Mouse (Mus musculus) forebrain, embryonic 15.5 days (tissue): ENCODE data around the gene Plcl1. TPM values are rescaled to one million over a fixed set of nuclear protein-coding genes. Genes with fewer than 3 reads are reported as not detected.

Experiments used
- ATAC-seq: fragments of 200-750 bp; cut with Nextera tagmentation; replicated peaks from 2 replicates; pipeline ENCODE4 v1.8.0; 2017; ENCODE audit warnings: mild to moderate bottlenecking, moderate TSS enrichment, moderate library complexity
- H3K27ac ChIP-seq: fragments of 300-500 bp; sonication (generic); replicated peaks from 2 replicates; pipeline ENCODE4 v1.5.1; 2015; ENCODE audit warnings: mild to moderate bottlenecking, inconsistent platforms
- H3K27me3 ChIP-seq: fragments of 300-500 bp; sonication (generic); 2 replicates; pipeline ENCODE4 v1.6.1; 2015; ENCODE audit warnings: inconsistent platforms
- H3K36me3 ChIP-seq: fragments of 300-500 bp; sonication (generic); 2 replicates; pipeline ENCODE4 v1.6.1; 2015; ENCODE audit warnings: mild to moderate bottlenecking, inconsistent platforms
- H3K4me1 ChIP-seq: fragments of 300-500 bp; sonication (generic); 2 replicates; pipeline ENCODE4 v1.6.1; 2015; ENCODE audit warnings: inconsistent platforms
- H3K4me2 ChIP-seq: fragments of 300-500 bp; sonication (generic); replicated peaks from 2 replicates; pipeline ENCODE4 v1.6.1; 2015; ENCODE audit warnings: mild to moderate bottlenecking, inconsistent platforms
- H3K4me3 ChIP-seq: fragments of 300-500 bp; sonication (generic); 2 replicates; pipeline ENCODE4 v1.5.1; 2015; ENCODE audit warnings: mild to moderate bottlenecking, inconsistent platforms
- H3K9ac ChIP-seq: fragments of 300-500 bp; sonication (generic); replicated peaks from 2 replicates; pipeline ENCODE4 v1.6.1; 2015; ENCODE audit warnings: mild to moderate bottlenecking, inconsistent platforms
- H3K9me3 ChIP-seq: fragments of 300-500 bp; sonication (generic); 2 replicates; pipeline ENCODE4 v1.6.1; 2016; ENCODE audit warnings: inconsistent platforms
- WGBS: fragments of 180-500 bp; shearing (Covaris S2); methylation state at CpG from one replicate; pipeline ENCODE4 v1.1.7; 2015; ENCODE audit warnings: mixed read lengths; 5-methylcytosine and 5-hydroxymethylcytosine counted together
- polyA plus RNA-seq: library from polyadenylated mRNA; unstranded; fragments of >200 nt; fragmentation: Nextera tagmentation; extraction: Ambion mirVana; gene quantifications from 2 replicates; pipeline ENCODE4 v1.2.1, GENCODE M21; 2015

Plcl1 gene
- polyA plus RNA-seq, 1 experiment from 2014 or later, result 5.8 TPM

DNA sequence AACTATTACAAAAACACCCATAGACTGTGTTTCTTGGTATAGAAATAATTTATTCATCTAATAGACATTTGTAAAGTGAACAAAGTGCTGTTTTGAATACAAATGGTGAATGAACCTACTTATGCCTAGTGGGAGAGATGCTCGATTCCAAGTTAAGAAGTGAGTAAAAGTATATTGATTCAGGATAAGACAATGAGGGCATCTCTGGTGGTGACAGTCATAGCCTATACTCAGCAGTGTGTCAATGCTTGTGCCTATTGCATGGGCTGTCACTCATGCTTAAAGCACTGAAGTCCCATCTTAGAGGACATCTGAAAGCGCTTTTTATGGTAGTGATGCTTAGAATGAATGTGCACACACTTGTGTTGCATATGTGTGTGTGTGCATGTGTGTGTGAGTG is 226.3 kb downstream of the Plcl1 start:
- H3K4me1 ChIP-seq, result peaks cover 7% of the 10 kb centered on the region; the same call in 1 of the 2 replicates
- H3K9ac ChIP-seq, result no peak overlapping the region
- H3K9me3 ChIP-seq, result no peaks in the 10 kb centered on the region
- H3K27ac ChIP-seq, result no peak overlapping the region
- ATAC-seq, result no peak
- no peaks in the 10 kb centered on the region for H3K36me3 ChIP-seq
- H3K27me3 ChIP-seq, result no peaks in the 10 kb centered on the region
- WGBS, result 54% methylated on average over 2 of the region's 2 CpGs
- H3K4me3 ChIP-seq, result no peak overlapping the region
- no peak overlapping the region for H3K4me2 ChIP-seq

DNA sequence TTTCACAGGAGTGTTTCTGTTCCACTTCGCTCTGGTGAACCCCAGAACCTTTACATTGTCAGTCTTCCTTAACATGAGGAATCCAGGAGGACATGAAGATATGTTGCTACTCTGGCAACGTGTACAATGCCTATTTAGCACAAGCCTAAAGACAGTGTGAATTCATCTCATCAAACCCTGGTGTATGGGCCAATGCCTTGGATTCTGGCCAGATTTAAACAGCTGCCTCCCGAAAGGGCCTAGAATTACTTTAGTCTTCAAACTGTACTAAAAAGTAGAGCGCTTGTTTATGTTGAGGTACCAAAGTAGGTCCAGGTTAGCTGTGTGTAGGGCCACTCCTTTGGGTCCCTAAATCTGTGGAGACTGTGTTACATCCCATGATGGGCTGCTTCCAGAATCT is 227.6 kb downstream of the Plcl1 start:
- ATAC-seq, result no peak
- H3K4me2 ChIP-seq, result no peak overlapping the region
- no peak overlapping the region for H3K9ac ChIP-seq
- 56% methylated on average over 4 of the region's 4 CpGs for WGBS
- H3K27me3 ChIP-seq, result no peaks in the 10 kb centered on the region
- no peaks in the 10 kb centered on the region for H3K9me3 ChIP-seq
- no peaks in the 10 kb centered on the region for H3K36me3 ChIP-seq
- H3K4me3 ChIP-seq, result no peak overlapping the region
- H3K27ac ChIP-seq, result no peak overlapping the region
- peaks cover 7% of the 10 kb centered on the region; the same call in 1 of the 2 replicates for H3K4me1 ChIP-seq

DNA sequence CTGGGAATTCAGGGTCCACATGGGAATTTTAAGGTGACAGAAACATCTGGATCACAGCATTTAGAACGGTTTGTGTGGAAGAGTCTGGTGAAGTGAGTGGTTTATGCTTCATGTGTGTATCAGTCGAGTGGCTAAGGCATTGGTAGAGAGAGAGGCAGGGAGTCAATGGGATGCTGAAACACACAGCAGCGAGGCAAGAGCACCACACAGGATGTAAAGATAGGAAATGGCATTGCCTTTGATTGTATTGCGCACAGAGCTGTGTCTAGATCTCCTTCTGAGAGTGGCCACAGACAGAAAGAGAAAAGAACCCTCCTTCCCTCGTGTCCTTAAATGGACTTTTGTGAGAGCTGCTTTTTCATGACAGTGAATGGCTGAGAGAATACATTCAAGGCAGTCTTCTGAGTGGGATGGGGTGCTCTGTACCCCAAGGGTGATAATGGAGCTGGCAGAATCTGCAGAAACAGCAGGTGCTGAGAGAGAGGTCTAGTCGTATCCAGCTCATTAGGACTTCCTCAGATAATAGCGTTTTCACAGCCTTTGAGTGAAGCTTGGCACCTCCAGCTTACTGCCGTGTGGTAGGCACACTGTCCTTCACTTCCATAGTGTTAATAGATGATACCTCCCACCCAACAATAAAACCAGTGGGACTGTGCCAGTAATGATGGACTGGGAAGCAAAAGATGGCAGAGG is 253.9 kb downstream of the Plcl1 start:
- WGBS, result 35% methylated on average over 8 of the region's 8 CpGs

DNA sequence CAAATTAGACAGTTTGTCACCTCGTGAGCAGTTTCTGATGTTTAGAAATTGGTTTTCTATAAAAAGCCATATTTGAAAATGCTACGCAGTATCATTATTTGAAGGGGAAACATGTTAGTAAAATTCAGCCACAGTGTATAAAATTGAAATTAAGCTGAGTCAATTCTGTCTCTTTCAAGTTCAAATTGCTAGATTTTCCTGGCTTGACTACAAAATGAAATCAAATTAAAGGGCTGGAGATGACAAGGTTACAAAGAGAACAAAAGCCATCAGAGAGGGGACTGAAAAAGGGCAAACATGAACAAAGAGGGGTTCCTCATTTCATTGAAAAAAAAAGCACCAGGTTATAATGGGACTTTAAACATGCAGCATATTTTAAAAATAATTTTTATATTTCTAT is 255.7 kb downstream of the Plcl1 start:
- Histone ChIP-seq H3K36me3 (no peaks in the 10 kb centered on the region), H3K27me3 (no peaks in the 10 kb centered on the region), H3K4me2 (no peak overlapping the region), H3K9me3 (no peaks in the 10 kb centered on the region), H3K27ac (peak overlapping the region; percentile 64; the same call in 1 of the 2 replicates), H3K4me1 (peaks cover 37% of the 10 kb centered on the region), H3K4me3 (no peak overlapping the region), H3K9ac (no peak overlapping the region)
- no peak for ATAC-seq
- WGBS, result 36% methylated on average over 2 of the region's 2 CpGs

More for the DNA sequence above, 253.9 kb downstream of the Plcl1 start:
- ATAC-seq, result peak; percentile 90
- Histone ChIP-seq H3K36me3 (no peaks in the 10 kb centered on the region), H3K27ac (peak overlapping the region; percentile 64), H3K4me3 (no peak overlapping the region), H3K9ac (no peak overlapping the region), H3K27me3 (no peaks in the 10 kb centered on the region), H3K4me1 (peaks cover 21% of the 10 kb centered on the region), H3K9me3 (no peaks in the 10 kb centered on the region), H3K4me2 (no peak overlapping the region)

DNA sequence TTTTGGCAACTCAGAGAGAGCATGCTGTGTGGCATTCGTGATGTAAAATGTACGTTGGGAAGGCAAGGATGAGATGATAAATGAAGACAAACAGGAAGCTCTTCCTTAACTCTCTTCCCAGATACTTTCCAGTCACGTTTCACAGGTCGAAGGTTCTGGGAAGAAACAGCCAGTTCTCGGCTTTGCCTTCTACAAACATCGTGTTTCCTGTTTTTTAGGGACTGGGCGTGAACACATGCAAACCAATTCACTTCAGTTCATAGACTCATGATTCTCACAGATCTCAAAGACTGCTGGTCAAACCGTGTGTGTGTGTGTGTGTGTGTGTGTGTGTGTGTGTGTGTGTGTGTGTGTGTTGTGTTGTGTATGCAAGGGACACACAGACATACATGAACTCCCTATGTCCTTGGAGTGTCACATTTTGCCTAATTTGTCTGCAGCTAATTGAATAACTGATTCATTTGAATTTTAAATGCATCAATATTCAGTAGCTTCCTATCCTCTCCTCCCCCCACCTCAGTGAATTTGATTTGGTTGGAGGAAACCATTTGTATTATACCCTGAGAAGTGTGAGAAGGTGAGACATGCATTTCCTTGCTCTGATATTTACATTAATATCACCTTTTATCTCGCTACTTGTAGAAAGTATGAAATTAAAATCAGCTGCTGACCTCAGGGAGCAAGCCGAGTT is 259.6 kb downstream of the Plcl1 start:
- Histone ChIP-seq H3K27ac (peak overlapping the region; percentile 86), H3K27me3 (no peaks in the 10 kb centered on the region), H3K9ac (no peak overlapping the region), H3K9me3 (no peaks in the 10 kb centered on the region), H3K4me3 (no peak overlapping the region), H3K4me1 (peaks cover 51% of the 10 kb centered on the region), H3K36me3 (no peaks in the 10 kb centered on the region), H3K4me2 (peak overlapping the region; percentile 3; the same call in 1 of the 2 replicates)
- peak; percentile 62 for ATAC-seq
- WGBS, result 45% methylated on average over 10 of the region's 10 CpGs

DNA sequence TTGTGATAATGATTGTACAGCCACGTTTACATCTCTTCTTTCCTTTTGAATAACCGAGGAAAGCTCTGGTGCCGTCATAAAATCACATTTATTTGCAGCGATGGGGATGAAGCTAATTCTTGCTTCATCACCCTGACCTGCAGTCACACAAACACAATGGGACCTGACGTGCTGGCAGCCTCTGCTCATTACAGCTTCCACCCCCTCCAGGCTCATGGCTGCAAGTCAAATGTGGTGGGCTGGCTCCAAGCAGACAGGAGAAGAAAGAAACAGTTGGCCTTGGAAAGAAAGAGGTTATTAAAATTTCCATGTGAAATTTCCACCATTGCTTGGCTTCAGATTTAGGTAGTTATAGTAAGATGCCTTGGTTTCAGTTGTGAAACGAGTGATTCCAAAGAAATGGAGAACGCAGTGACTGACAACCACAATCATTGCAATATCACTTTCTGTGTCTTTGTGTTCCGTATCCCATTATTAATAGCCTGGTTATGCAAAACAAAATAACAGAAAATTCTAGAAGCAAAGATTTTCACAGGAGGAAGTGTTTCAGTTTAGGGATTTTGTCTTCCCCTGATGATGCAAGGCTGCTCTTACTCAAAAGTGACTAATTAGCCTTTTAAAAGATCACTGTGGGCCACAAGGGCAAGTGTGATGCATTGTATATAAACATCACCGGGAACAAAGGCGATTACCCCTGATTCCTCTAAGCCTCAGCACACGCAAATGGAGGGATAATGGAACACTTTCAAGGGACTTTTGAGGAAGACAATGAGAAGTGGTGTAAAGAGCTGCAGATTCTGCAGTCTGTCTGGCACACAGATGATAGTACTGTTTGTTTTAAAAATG is 260.3 kb downstream of the Plcl1 start:
- H3K9ac ChIP-seq, result no peak overlapping the region
- 5% methylated on average over 11 of the region's 11 CpGs for WGBS
- ATAC-seq, result peak; percentile 88
- H3K4me1 ChIP-seq, result peaks cover 45% of the 10 kb centered on the region
- no peaks in the 10 kb centered on the region for H3K36me3 ChIP-seq
- peak overlapping the region; percentile 86 for H3K27ac ChIP-seq
- no peaks in the 10 kb centered on the region for H3K27me3 ChIP-seq
- no peaks in the 10 kb centered on the region for H3K9me3 ChIP-seq
- H3K4me3 ChIP-seq, result no peak overlapping the region
- H3K4me2 ChIP-seq, result peak overlapping the region; percentile 3; the same call in 1 of the 2 replicates

DNA sequence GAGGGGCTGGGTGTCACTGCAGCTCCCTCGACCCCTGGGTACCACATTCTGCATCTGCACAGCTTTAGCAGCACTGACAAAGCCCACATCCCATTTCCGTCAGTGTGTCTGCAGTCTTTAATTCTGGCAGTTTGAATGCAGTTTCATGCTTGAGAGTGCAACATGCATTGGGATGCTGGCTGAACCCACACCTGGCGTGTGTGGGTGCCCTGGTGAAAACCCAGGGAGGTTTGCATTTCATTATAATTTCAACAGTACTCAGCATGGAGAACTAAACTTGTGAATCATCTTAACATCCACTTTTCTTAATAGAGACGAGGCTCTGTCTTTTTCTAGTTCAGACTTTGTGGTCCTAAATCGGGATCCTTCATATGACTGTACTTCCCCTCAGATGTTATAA is 261.1 kb downstream of the Plcl1 start:
- Histone ChIP-seq H3K4me3 (no peak overlapping the region), H3K27me3 (no peaks in the 10 kb centered on the region), H3K9ac (no peak overlapping the region), H3K9me3 (no peaks in the 10 kb centered on the region), H3K4me1 (peaks cover 40% of the 10 kb centered on the region), H3K36me3 (no peaks in the 10 kb centered on the region), H3K27ac (peak overlapping the region; percentile 86), H3K4me2 (0 out of 2 replicates have a peak overlapping the region, but pooled peaks have one; percentile 3)
- peak; percentile 34 for ATAC-seq
- 23% methylated on average over 5 of the region's 5 CpGs for WGBS

DNA sequence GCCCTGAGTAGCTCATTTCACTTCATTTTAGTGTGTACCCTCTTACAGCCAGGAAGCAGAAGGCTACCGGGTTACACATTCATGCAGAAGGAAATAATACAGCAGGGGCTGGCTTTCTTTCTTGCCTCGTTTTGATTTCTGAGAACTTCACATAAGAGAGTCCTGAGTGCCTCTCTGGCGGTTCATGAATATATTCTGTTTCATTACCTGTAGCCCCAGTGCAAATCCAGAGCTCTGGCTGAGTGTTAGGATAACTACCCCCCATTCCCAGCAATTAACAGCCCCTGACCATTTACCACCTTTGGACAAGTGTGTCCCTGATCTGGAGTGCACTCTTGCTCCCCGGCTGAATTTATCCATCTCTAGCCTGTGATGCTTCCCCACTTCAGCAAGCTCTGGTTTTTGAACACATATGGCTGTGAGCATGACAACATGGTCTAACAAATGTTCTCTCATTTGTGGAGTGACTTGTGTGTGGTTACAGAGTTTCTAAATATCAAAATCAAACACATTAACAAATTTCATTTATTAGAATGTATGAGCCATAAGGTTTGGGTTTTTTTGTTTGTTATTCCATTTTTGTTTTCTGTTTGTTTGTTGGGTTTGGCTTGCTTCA is 263.0 kb downstream of the Plcl1 start:
- Histone ChIP-seq H3K4me2 (no peak overlapping the region), H3K4me1 (peaks cover 37% of the 10 kb centered on the region), H3K4me3 (no peak overlapping the region), H3K36me3 (no peaks in the 10 kb centered on the region), H3K27ac (peak overlapping the region; percentile 36; the same call in 1 of the 2 replicates), H3K27me3 (no peaks in the 10 kb centered on the region), H3K9ac (no peak overlapping the region), H3K9me3 (no peaks in the 10 kb centered on the region)
- ATAC-seq, result no peak
- WGBS, result 21% methylated on average over 4 of the region's 4 CpGs

DNA sequence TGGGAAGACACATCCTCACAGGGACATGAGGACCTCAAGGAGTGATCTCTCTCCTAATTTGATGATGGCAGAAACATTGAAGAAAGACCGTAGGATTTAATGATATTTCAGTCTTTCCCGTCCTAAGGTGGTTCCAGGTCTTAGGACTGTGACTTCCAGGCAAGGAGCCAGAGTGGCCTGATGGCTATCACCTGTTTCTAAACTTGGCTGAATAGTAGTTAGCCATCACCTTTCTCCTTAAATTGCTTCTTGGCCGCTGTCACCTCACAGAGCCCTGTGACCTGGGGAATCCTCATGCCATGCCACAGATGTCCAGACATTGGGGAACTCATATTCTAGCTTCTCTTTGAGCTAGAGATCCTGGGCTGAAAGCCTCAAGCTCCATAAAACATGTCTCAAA is 277.0 kb downstream of the Plcl1 start:
- WGBS, result 96% methylated on average over 3 of the region's 3 CpGs
- Histone ChIP-seq H3K9me3 (no peaks in the 10 kb centered on the region), H3K36me3 (no peaks in the 10 kb centered on the region), H3K27me3 (no peaks in the 10 kb centered on the region), H3K4me2 (no peak overlapping the region), H3K4me3 (no peak overlapping the region), H3K9ac (no peak overlapping the region), H3K4me1 (no peaks in the 10 kb centered on the region), H3K27ac (no peak overlapping the region)
- no peak for ATAC-seq

DNA sequence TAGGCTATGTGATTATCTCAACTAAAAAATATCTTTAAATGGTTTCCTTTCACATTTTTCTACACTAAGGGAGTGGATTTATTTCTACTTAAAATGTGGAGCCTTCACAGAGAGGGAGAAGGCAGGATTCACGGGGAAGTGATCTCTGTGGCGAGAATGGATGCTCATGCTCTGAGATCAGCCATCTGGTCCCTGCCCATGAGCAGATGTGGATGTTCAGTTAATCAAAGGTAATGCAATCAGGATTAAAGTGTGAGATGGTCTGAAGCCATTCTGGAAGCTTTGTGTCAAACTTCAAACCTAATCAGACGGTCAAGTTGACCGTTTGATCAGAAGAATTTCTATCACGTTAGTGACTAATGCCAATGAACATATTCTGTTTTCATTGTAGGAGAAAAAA is 280.5 kb downstream of the Plcl1 start:
- H3K36me3 ChIP-seq, result no peaks in the 10 kb centered on the region
- no peak for ATAC-seq
- no peak overlapping the region for H3K27ac ChIP-seq
- H3K9me3 ChIP-seq, result no peaks in the 10 kb centered on the region
- H3K4me2 ChIP-seq, result no peak overlapping the region
- H3K4me3 ChIP-seq, result no peak overlapping the region
- no peak overlapping the region for H3K9ac ChIP-seq
- no peaks in the 10 kb centered on the region for H3K4me1 ChIP-seq
- no peaks in the 10 kb centered on the region for H3K27me3 ChIP-seq
- WGBS, result 68% methylated on average over 5 of the region's 5 CpGs

DNA sequence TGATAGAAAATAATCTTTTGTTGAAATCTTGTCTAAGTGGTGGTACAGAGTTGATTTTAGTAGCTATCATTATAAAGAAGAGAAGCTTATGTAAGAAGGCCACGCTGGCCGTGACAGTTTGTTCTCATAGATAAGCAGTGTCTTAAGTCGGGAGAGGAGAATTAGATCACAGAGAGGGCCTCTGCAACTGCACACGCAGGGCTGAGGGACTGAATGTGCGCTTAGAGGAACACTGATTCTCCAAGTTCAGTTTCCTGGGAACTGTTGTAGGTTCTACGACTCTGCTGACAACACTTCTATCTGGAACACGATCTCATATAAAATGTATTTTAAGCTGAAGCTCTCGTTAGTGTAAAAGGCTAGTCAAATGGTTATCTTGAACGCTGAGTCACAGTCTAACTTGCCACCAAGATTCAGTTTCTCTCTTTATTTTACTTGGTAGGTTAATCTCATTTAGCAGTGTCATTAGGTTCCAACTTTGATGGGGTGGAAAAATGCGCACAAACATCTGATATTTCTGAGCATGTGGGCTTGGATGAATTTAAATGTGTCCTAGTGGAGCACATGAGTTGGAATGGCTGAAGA is 288.0 kb downstream of the Plcl1 start:
- 73% methylated on average over 10 of the region's 10 CpGs for WGBS
- Histone ChIP-seq H3K27me3 (no peaks in the 10 kb centered on the region), H3K36me3 (no peaks in the 10 kb centered on the region; the same call in 1 of the 2 replicates), H3K9me3 (no peaks in the 10 kb centered on the region), H3K4me1 (no peaks in the 10 kb centered on the region), H3K4me2 (no peak overlapping the region), H3K9ac (no peak overlapping the region), H3K27ac (no peak overlapping the region), H3K4me3 (no peak overlapping the region)
- no peak for ATAC-seq
